Mouse (Mus musculus) lung, postnatal 4 days (tissue): Measurements from ENCODE around the gene Sirt1.

Experiments used
- DNase-seq, 2 experiments: peaks; one replicate each; pipeline ENCODE4 v3.0.0; 2021

Sirt1 gene

DNA sequence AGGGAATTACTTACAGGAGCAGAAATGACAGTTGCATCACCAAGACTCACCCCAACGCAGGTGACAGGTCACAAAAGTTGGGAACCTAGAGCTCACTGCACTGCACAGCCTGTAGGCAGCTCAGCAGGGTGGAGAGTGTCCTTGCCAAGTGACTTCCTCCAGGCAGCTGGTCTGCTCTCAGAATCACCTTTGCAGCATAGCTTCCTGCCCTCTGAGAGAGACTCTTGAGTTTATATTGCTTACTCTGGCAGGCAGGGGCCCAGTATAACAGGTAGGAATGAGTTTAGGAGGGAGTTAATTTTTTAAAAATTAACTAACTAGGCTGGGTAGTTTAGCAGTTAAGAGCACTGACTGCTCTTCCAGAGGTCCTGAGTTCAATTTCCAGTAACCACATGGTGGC, 67.8 kb downstream of the Sirt1 start:
- no peak for DNase-seq

DNA sequence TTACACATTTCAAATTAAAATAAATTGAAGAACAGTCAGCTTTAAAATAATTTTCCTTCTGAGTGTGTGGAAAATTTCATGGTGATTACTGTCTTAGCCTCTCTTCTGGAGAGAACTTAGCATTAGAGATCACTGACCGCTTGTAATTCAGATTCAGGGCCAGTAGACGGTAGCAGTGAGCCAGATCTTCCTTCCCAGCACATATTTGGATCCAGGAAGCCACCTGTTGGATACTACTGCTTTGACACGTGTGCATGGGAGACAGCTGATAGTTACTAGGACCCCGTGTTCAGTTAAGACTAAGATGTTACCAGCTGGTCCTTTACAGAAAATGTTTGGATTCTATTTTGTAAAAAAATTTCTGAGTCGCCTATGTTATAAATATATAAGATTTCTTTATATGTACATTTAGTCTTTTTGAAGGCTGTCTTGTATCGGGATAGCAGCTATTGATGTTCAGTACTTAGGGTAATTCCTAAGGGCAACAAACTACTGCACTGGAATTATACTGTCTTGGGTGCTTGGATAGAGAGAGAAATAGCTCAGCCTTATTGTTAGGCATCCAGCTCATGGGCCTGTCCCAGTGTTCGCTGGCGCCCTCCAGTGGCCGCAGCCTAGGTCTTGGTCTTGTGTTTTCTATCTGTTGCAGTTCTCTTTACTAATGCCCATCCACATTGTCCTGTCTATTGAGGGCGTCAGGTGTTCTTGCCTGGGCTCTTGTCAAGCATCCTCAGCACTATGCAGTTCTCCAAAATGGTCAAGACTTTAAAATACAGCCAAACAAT, 72.7 kb downstream of the Sirt1 start:
- peak; percentile 79 to 85 for DNase-seq

DNA sequence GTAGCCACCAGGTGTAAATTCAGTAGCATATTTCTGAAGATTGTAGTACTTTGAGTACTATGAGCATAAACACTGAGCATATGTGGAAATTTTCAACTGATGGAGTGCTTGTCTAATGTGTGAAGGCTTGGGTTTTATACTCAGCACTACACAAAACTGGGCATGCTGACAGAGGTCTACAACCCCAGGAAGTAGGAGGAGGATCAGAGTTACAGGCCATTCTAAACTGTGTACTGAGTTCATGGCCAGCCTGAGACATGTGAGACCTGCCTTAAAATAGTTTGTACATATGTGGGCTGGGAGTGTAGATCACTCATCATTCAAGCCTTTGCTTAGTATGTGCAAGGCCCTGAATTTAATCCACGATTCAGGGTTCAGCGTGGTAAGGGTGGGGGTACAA, 79.1 kb downstream of the Sirt1 start:
- DNase-seq, result no peak

DNA sequence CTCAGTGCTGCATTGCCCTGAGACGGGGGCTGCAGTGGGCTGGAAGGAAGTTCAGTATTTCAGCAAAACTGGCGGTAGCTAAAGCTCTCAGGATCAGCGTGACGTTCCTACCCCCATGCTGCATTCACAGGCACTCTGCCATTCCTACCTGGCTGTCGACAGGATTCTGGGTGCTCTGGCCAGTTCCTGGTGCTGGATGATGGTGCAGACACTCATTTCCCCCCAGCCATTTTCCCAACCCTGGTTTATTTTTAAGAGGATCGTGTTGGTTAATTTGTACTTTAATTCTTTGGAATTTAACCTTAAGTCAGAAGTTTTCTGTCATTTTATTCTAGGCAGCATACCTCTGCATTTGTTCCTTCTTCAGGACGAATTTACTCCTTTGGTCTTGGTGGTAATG, 98.7 kb downstream of the Sirt1 start:
- DNase-seq, result no peak

DNA sequence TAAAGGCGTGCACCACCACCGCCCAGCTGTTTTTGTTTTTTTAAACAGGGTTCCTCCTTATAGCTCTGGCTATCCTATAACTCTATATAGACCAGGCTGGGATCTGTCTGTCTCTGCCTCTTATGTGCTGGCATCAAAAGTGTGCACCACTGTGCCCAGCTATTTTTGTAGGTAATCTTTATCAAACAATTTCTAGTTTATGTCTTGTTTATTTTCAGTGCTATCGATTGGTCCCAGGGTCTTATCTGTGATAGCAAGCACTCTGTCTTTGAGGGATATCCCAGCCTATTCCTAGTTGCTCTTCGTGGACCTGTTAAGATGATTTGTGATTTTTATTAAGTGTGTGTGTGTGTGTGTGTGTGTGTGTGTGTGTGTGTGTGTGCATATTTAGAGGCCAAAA, 99.1 kb downstream of the Sirt1 start:
- no peak for DNase-seq

DNA sequence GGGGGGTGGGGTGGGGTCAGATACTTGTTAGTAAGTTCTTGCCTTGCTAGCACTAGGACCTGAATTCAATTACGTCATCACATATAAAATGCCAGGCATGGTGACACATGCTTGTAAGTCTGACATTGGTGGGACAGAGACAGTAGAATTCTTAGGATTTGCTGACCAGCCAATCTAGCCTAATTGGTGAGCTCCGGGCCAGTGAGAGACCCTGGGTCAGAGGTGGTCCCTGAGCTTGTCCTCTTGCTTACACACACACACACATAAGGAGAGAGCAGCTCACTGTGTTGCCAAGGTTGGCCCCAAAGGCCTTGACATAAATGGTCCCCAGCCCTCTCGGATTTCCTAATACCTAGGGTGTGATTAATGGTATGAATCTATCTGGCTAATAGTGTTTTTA, 101.7 kb downstream of the Sirt1 start:
- DNase-seq, result no peak

DNA sequence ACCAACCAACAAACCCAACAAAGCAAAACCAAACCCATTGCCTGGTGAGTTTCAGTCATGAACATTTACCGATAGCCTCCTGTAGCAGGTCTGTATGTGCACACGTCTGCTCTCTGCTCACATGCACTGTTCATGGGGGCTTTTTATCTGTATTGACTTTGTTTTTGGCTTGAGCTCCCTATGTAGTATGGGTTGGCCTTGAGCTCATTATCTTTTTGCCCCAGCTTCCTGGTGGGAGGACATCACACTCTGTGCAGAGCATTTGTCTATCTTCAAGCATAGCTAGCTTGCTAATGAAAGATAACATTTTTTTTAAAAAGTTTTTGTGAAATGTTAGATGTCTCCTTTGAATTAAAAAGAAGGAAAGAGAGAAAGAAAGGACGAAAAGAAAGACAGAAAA, 104.5 kb downstream of the Sirt1 start:
- no peak for DNase-seq

DNA sequence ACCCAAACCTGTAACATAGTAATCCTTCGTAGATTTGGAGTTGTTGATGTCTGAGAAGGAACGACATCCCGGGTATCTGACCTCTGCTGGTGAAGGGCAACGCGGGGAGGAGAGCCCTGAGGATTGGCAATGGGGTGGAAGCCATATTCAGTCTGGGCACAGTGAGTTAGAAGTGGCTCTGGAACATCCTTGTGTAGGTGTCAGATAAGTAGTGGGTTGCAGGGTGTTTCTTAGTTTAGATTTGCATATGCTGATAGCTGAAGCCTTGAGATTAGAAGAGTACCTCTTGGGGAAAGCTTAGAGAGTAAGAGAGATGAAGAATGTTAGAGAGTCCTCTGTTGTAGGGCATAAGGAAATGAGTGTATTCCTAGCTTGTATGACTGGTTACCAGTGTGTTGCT, 108.6 kb downstream of the Sirt1 start:
- DNase-seq, result no peak

DNA sequence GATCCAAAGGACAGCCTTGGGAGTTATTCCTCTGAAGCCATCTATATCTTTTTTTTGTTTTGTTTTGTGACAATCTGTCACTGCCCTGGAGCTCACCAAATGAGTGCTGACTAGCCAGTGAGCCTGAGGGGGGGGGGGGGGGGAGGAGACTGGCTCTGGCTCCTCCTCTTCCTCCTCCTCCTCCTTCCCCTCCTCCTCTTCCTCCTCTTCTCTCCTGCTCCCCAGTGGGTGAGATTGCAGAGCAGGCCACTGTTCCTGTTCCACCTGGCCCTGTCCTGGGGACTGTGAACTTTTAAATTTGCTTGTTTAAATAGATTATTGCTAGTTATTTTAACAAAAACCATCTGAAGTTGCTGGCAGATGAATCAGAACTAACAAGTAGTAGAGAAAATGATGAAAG, 109.1 kb downstream of the Sirt1 start:
- DNase-seq, result no peak
